Mouse (Mus musculus) heart, adult 2 months (tissue): Measurements from ENCODE around the gene Evi5l. TPM values are rescaled to one million over a fixed set of nuclear protein-coding genes. Genes with fewer than 3 reads are reported as not detected.

Experiments
- DNase-seq, 2 experiments: peaks; one replicate each; pipeline ENCODE4 v3.0.0; 2021
- H3K27ac ChIP-seq: fragments of 200-600 bp; 2 replicates; pipeline ENCODE4 v1.8.1; 2022
- H3K27me3 ChIP-seq: fragments of 200-500 bp; 2 replicates; pipeline ENCODE4 v1.6.1; 2012; ENCODE audit warnings: mild to moderate bottlenecking, low read length, inconsistent platforms, mixed read lengths; ENCODE audit not compliant: control insufficient read depth, insufficient read depth
- H3K36me3 ChIP-seq: fragments of 200-500 bp; 2 replicates; pipeline ENCODE4 v1.6.1; 2012; ENCODE audit warnings: low read length, inconsistent platforms; ENCODE audit not compliant: control insufficient read depth, insufficient read depth
- H3K4me1 ChIP-seq: fragments of 200-500 bp; 2 replicates; pipeline ENCODE4 v1.6.1; 2011; ENCODE audit warnings: low read length; ENCODE audit not compliant: control insufficient read depth, insufficient read depth
- H3K4me3 ChIP-seq: fragments of 200-600 bp; 2 replicates; pipeline ENCODE4 v1.8.1; 2022
- H3K79me2 ChIP-seq: fragments of 200-500 bp; replicated peaks from 2 replicates; pipeline ENCODE4 v1.6.1; 2012; ENCODE audit warnings: mild to moderate bottlenecking, inconsistent platforms, low read length, moderate library complexity, mixed read lengths; ENCODE audit not compliant: control insufficient read depth, insufficient read depth
- H3K9ac ChIP-seq: fragments of 200-500 bp; 2 replicates; pipeline ENCODE4 v1.6.1; 2012; ENCODE audit warnings: low read depth, mild to moderate bottlenecking, control low read depth, inconsistent platforms, low read length, mixed read lengths
- CTCF ChIP-seq: fragments of 200-600 bp; IDR thresholded peaks from 2 replicates; pipeline ENCODE4 v1.8.1; 2022; ENCODE audit warnings: antibody characterized with exemption, mild to moderate bottlenecking, moderate library complexity
- EP300 ChIP-seq: fragments of 200-500 bp; IDR thresholded peaks from 2 replicates; pipeline ENCODE4 v1.6.1; 2011; ENCODE audit warnings: low read depth, low read length, control low read depth; ENCODE audit not compliant: insufficient read depth
- POLR2A ChIP-seq: fragments of 200-500 bp; IDR thresholded peaks from 2 replicates; pipeline ENCODE4 v1.6.1; 2011; ENCODE audit warnings: mild to moderate bottlenecking, low read depth, low read length, control low read depth; ENCODE audit not compliant: insufficient read depth
- WGBS: fragments of 180-500 bp; shearing (Covaris S2); methylation state at CpG from one replicate; pipeline ENCODE4 v1.1.7; 2018; 5-methylcytosine and 5-hydroxymethylcytosine counted together
- intact Hi-C: fragments of 180-260 bp; cut with DNase I; formaldehyde crosslinking; loops from one replicate; pipeline ENCODE4 v1.15.1; 2025
- polyA plus RNA-seq: library from polyadenylated mRNA; depleted of rRNA; stranded (reverse); fragments of >200 nt; gene quantifications from 2 replicates; pipeline ENCODE4 v1.2.3, GENCODE M21; 2012
- total RNA-seq, 2 experiments: library from RNA; stranded (reverse); gene quantifications; 2 replicates each; pipeline ENCODE4 v1.2.3; 2021

The Evi5l gene
- total and polyA plus RNA-seq, 3 experiments = 20.2 to 22.3 (median 20.6) TPM

GRCm38 (mm10) chr8:4192807-4193587 lies 26.6 kb downstream of the Evi5l start:
- TF ChIP-seq EP300 = 0 out of 2 replicates have a peak, but pooled peaks have one; percentile 51
- TF ChIP-seq POLR2A = no peak
- peak; percentile 96 for TF ChIP-seq CTCF
- Histone ChIP-seq H3K79me2 (no peaks in the 10 kb centered on the region), H3K4me1 (peaks cover 1% of the 10 kb centered on the region), H3K27me3 (no peaks in the 10 kb centered on the region), H3K36me3 (no peaks in the 10 kb centered on the region), H3K27ac (no peak overlapping the region; the same call in 1 of the 2 replicates), H3K9ac (no peak overlapping the region), H3K4me3 (no peak overlapping the region)
- 16% methylated on average over 18 of the region's 18 CpGs for WGBS
- intact Hi-C loops = loop anchor here (5.0 kb wide), 4 partner anchors 44 to 179 kb away; partner anchors contain the start of genes Gm49320, Map2k7 and Snapc2
- DNase-seq = peak; percentile 83 to 88

DNA sequence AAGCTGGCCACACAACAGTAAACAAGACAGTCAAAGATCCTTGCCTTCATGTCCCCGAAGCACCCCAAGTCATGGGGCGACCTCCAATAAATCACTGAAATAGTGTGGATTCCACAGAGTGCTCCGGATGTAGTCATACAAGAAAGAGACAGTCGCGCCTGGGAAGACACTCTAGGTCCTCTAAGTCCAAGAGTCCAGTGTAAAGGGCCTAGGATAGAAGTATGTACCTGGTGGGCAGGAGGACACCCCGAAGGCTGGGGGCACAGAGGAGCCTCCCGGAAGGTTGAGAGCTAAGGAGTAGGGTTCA lies 27.2 kb downstream of the Evi5l start:
- 55% methylated on average over 7 of the region's 7 CpGs for WGBS

GRCm38 (mm10) chr8:4201321-4201720 lies 35.0 kb downstream of the Evi5l start:
- no peak overlapping the region for H3K4me3 ChIP-seq
- H3K4me1 ChIP-seq = no peaks in the 10 kb centered on the region
- TF ChIP-seq CTCF (no peak), POLR2A (no peak), EP300 (no peak)
- no peak for DNase-seq
- 79% methylated on average over 2 of the region's 2 CpGs for WGBS
- no peaks in the 10 kb centered on the region for H3K27me3 ChIP-seq
- no peak overlapping the region for H3K27ac ChIP-seq
- intact Hi-C loops = no loop called here
- H3K9ac ChIP-seq = no peak overlapping the region
- H3K36me3 ChIP-seq = no peaks in the 10 kb centered on the region
- H3K79me2 ChIP-seq = no peaks in the 10 kb centered on the region

More for the DNA sequence above, 27.2 kb downstream of the Evi5l start:
- intact Hi-C loops = loop anchor here (5.0 kb wide), 4 partner anchors 44 to 179 kb away; partner anchors contain the start of genes Gm49320, Map2k7 and Snapc2
- H3K79me2 ChIP-seq = no peaks in the 10 kb centered on the region
- no peak overlapping the region for H3K4me3 ChIP-seq
- DNase-seq = no peak
- H3K36me3 ChIP-seq = no peaks in the 10 kb centered on the region
- TF ChIP-seq POLR2A (no peak), EP300 (no peak), CTCF (no peak)
- no peaks in the 10 kb centered on the region for H3K27me3 ChIP-seq
- peaks cover 1% of the 10 kb centered on the region for H3K4me1 ChIP-seq
- no peak overlapping the region for H3K9ac ChIP-seq
- no peak overlapping the region; the same call in 1 of the 2 replicates for H3K27ac ChIP-seq

DNA sequence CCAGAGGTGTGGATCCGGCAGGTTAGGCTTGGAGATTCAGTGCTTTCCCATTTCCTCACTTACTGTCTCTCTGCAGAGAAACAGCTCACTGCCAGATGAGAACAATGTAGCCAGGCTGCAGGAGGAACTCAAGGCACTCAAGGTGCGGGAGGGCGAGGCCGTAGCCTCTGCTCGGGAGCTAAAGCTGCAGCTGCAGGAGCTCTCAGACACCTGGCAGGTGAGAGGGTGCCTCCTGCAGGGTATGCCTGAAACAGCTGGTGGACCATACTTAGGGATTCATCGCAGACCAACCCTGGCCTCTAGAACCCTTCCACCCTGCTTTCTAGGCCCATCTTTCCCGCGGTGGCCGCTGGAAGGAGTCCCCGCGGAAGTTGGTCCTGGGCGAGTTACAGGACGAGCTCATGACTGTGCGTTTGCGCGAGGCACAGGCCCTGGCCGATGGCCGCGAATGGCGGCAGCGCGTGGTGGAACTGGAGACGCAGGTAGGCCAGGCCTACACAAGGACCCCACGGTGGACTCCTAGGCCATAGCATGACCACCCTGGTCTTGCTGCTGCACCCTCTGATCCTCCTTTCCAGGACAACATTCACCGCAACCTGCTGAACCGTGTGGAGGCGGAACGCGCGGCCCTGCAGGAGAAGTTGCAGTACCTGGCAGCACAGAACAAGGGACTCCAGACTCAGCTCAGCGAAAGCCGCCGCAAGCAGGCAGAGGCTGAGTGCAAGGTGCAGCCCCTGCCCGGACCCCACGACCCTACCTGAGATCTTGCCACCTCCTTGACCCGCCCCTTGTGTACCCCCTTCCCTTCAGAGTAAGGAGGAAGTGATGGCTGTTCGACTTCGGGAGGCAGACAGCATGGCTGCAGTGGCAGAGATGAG lies 39.1 kb downstream of the Evi5l start:
- TF ChIP-seq CTCF = no peak
- no peak for TF ChIP-seq EP300
- no peak for TF ChIP-seq POLR2A
- intact Hi-C loops = no loop called here
- Histone ChIP-seq H3K36me3 (no peaks in the 10 kb centered on the region), H3K79me2 (no peaks in the 10 kb centered on the region), H3K4me1 (no peaks in the 10 kb centered on the region), H3K4me3 (no peak overlapping the region), H3K9ac (no peak overlapping the region), H3K27me3 (no peaks in the 10 kb centered on the region), H3K27ac (no peak overlapping the region)
- 67% methylated on average over 38 of the region's 38 CpGs for WGBS
- no peak for DNase-seq

GRCm38 (mm10) chr8:4206182-4207015 lies 40.0 kb downstream of the Evi5l start:
- H3K4me3 ChIP-seq = no peak overlapping the region
- TF ChIP-seq POLR2A (no peak), CTCF (no peak), EP300 (no peak)

More at GRCm38 (mm10) chr8:4206182-4207015, 40.0 kb downstream of the Evi5l start:
- DNase-seq = no peak
- Histone ChIP-seq H3K79me2 (no peaks in the 10 kb centered on the region), H3K27ac (no peak overlapping the region), H3K4me1 (no peaks in the 10 kb centered on the region), H3K36me3 (no peaks in the 10 kb centered on the region), H3K9ac (no peak overlapping the region), H3K27me3 (no peaks in the 10 kb centered on the region)
- WGBS = 60% methylated on average over 44 of the region's 44 CpGs
- intact Hi-C loops = no loop called here
